Mouse (Mus musculus) spleen, postnatal 10 days (tissue): ENCODE data around the gene Arhgdib.

Experiments used
- DNase-seq, 2 experiments: peaks; one replicate each; pipeline ENCODE4 v3.0.0; 2021 to 2022; ENCODE audit warnings: low spot score in 2 of 2

Arhgdib gene

GRCm38 (mm10) chr6:136952930-136953329, 11.2 kb upstream of the Arhgdib start:
- no peak for DNase-seq

- DNase-seq, result no peak
Measured at GRCm38 (mm10) chr6:136950171-136950570, 8.5 kb upstream of the Arhgdib start.

- no peak for DNase-seq
Measured at GRCm38 (mm10) chr6:136947716-136948115, 6.0 kb upstream of the Arhgdib start.

GRCm38 (mm10) chr6:136946943-136947342, 5.2 kb upstream of the Arhgdib start:
- peak in 1 of 2 experiments; percentile 57 for DNase-seq

GRCm38 (mm10) chr6:136946241-136946640, 4.5 kb upstream of the Arhgdib start:
- DNase-seq, result peak in 1 of 2 experiments; percentile 64

GRCm38 (mm10) chr6:136944511-136944910, 2.8 kb upstream of the Arhgdib start:
- no peak for DNase-seq

- DNase-seq, result no peak
Measured at GRCm38 (mm10) chr6:136943392-136943791, 1.7 kb upstream of the Arhgdib start.

GRCm38 (mm10) chr6:136942280-136942679, 581 bp upstream of the Arhgdib start:
- no peak for DNase-seq

- peak in 1 of 2 experiments; percentile 36 for DNase-seq
Measured at GRCm38 (mm10) chr6:136940188-136940960, 1.3 kb downstream of the Arhgdib start.

GRCm38 (mm10) chr6:136939326-136940187, 2.1 kb downstream of the Arhgdib start:
- DNase-seq, result no peak

GRCm38 (mm10) chr6:136938331-136939126, 3.2 kb downstream of the Arhgdib start:
- peak in 1 of 2 experiments; percentile 37 for DNase-seq

- no peak for DNase-seq
Measured at GRCm38 (mm10) chr6:136937117-136937516, 4.6 kb downstream of the Arhgdib start.

GRCm38 (mm10) chr6:136936361-136936760, 5.3 kb downstream of the Arhgdib start:
- DNase-seq, result no peak

GRCm38 (mm10) chr6:136935233-136935632, 6.5 kb downstream of the Arhgdib start:
- DNase-seq, result no peak

- no peak for DNase-seq
Measured at GRCm38 (mm10) chr6:136934068-136934467, 7.6 kb downstream of the Arhgdib start.

- no peak for DNase-seq
Measured at GRCm38 (mm10) chr6:136931246-136931645, 10.5 kb downstream of the Arhgdib start.

GRCm38 (mm10) chr6:136930677-136931076, 11.0 kb downstream of the Arhgdib start:
- peak; percentile 41 to 74 for DNase-seq

- no peak for DNase-seq
Measured at GRCm38 (mm10) chr6:136927626-136928025, 14.1 kb downstream of the Arhgdib start.

GRCm38 (mm10) chr6:136925049-136925448, 16.6 kb downstream of the Arhgdib start:
- no peak for DNase-seq

- no peak for DNase-seq
Measured at GRCm38 (mm10) chr6:136923532-136923931, 18.2 kb downstream of the Arhgdib start, which contains the start of gene Pde6h. Gene Pde6h, plus strand, starts transcription at chr6:136923832.

GRCm38 (mm10) chr6:136922871-136923270, 18.8 kb downstream of the Arhgdib start:
- no peak for DNase-seq

GRCm38 (mm10) chr6:136922080-136922479, 19.6 kb downstream of the Arhgdib start, which contains the start of gene Erp27:
Gene Erp27, minus strand, starts transcription at chr6:136922180.
- DNase-seq, result no peak
